Mouse (Mus musculus) right cerebral cortex, adult 18-20 months (tissue): ENCODE measurements at regions not wholly inside any gene's neighbourhood (a gene's known extent, or its start where the extent isn't known, plus 50 kb on each side); places are given as distances from the start of the nearest gene placed in this dataset.

Source experiments
- DNase-seq: peaks from one replicate; pipeline ENCODE4 v3.0.0; 2022; ENCODE audit warnings: mixed read lengths

- DNase-seq, result no peak
Measured at GRCm38 (mm10) chr6:81323690-81324089, 599.8 kb upstream of the Gcfc2 start.

GRCm38 (mm10) chr6:81363969-81364529 lies 559.4 kb upstream of the Gcfc2 start:
- no peak for DNase-seq

- DNase-seq, result no peak
Measured at GRCm38 (mm10) chr6:81388484-81388883, 535.0 kb upstream of the Gcfc2 start.

- no peak for DNase-seq
Measured at GRCm38 (mm10) chr6:81403122-81403521, 520.3 kb upstream of the Gcfc2 start.

GRCm38 (mm10) chr6:81413611-81414010 lies 509.9 kb upstream of the Gcfc2 start:
- peak; percentile 51 for DNase-seq

- DNase-seq, result no peak
Measured at GRCm38 (mm10) chr6:81434745-81435144, 488.7 kb upstream of the Gcfc2 start.

- DNase-seq, result no peak
Measured at GRCm38 (mm10) chr6:81438951-81439722, 484.3 kb upstream of the Gcfc2 start.

- DNase-seq, result peak; percentile 3
Measured at GRCm38 (mm10) chr6:81441396-81441795, 482.1 kb upstream of the Gcfc2 start.

GRCm38 (mm10) chr6:81446019-81446800 lies 477.3 kb upstream of the Gcfc2 start:
- DNase-seq, result no peak

GRCm38 (mm10) chr6:81447701-81448100 lies 475.8 kb upstream of the Gcfc2 start:
- no peak for DNase-seq

- no peak for DNase-seq
Measured at GRCm38 (mm10) chr6:81448366-81448765, 475.1 kb upstream of the Gcfc2 start.

- no peak for DNase-seq
Measured at GRCm38 (mm10) chr6:81461095-81461494, 462.4 kb upstream of the Gcfc2 start.

- no peak for DNase-seq
Measured at GRCm38 (mm10) chr6:81464442-81464841, 459.0 kb upstream of the Gcfc2 start.

- DNase-seq, result no peak
Measured at GRCm38 (mm10) chr6:81466536-81466935, 456.9 kb upstream of the Gcfc2 start.

- peak; percentile 24 for DNase-seq
Measured at GRCm38 (mm10) chr6:81471340-81471955, 452.0 kb upstream of the Gcfc2 start.

GRCm38 (mm10) chr6:81472506-81472905 lies 451.0 kb upstream of the Gcfc2 start:
- DNase-seq, result peak; percentile 3

- DNase-seq, result no peak
Measured at GRCm38 (mm10) chr6:81474786-81475185, 448.7 kb upstream of the Gcfc2 start.

GRCm38 (mm10) chr6:81487006-81487405 lies 436.5 kb upstream of the Gcfc2 start:
- DNase-seq, result no peak

- DNase-seq, result no peak
Measured at GRCm38 (mm10) chr6:81496239-81496638, 427.2 kb upstream of the Gcfc2 start.

- DNase-seq, result peak; percentile 29
Measured at GRCm38 (mm10) chr6:81517185-81517584, 406.3 kb upstream of the Gcfc2 start.

- peak; percentile 4 for DNase-seq
Measured at GRCm38 (mm10) chr6:81562260-81562659, 361.2 kb upstream of the Gcfc2 start.

- DNase-seq, result no peak
Measured at GRCm38 (mm10) chr6:81563192-81563591, 360.3 kb upstream of the Gcfc2 start.

- no peak for DNase-seq
Measured at GRCm38 (mm10) chr6:81564295-81564694, 359.2 kb upstream of the Gcfc2 start.
